11 mouse cellular contexts compared by ENCODE assay signal in genomic region chr12:3393140-3393539, GRCm38 (mm10).
"Had no signal": no experiment of that assay in that cellular context is flagged by ENCODE, and none has a peak within 500 bp of the region (broad histone marks: within the 10 kb centered on the region; RNA-seq: fewer than 3 reads in every experiment).

No protein-coding gene starts in this region.

- ATAC-seq: intestine, postnatal 0 days; liver, postnatal 0 days; lung, postnatal 0 days; midbrain, embryonic 13.5 days had no signal

- DNase-seq: kidney, adult 2 months; kidney, postnatal 25 days; liver, postnatal 0 days; lung, embryonic 14.5 days; right cerebral cortex, postnatal 4 days; thymus, adult 2 months; thymus, postnatal 14 days; thymus, postnatal 4 days had no signal
